Mouse (Mus musculus) cerebellum, adult 11-12 months (tissue): ENCODE results near the gene Tdpoz3.
"Not testable (repeated sequence)": the region's sequence is repeated elsewhere in the genome, so short reads cannot be mapped to it uniquely, and the experiment has no call there.

Source experiments
- DNase-seq: peaks from one replicate; pipeline ENCODE4 v3.0.0; 2022

Tdpoz3 gene

GRCm38 (mm10) chr3:93825720-93826119 is at the start of gene Tdpoz3:
Gene Tdpoz3, plus strand, starts transcription at chr3:93826020.
- DNase-seq, result not testable (repeated sequence)

- DNase-seq, result not testable (repeated sequence)
Observed at GRCm38 (mm10) chr3:93796098-93796497, 29.7 kb upstream of the Tdpoz3 start, which contains the start of gene Tdpoz4. Gene Tdpoz4, plus strand, starts transcription at chr3:93796398.

- DNase-seq, result not testable (repeated sequence)
Observed at GRCm38 (mm10) chr3:93813341-93813740, 12.5 kb upstream of the Tdpoz3 start.

- not testable (repeated sequence) for DNase-seq
Observed at GRCm38 (mm10) chr3:93858957-93859356, 33.1 kb downstream of the Tdpoz3 start.

- DNase-seq, result not testable (repeated sequence)
Observed at GRCm38 (mm10) chr3:93870635-93871034, 44.8 kb downstream of the Tdpoz3 start.
